Mouse (Mus musculus): Measurements from ENCODE around the gene Dlg4. TPM values are rescaled to one million over a fixed set of nuclear protein-coding genes. Genes with fewer than 3 reads are reported as not detected.
A peak's percentile ranks its signal among the peaks of the same experiment; 100 is the strongest.
"Not testable (repeated sequence)": the region's sequence is repeated elsewhere in the genome, so short reads cannot be mapped to it uniquely, and the experiment has no call there.

The Dlg4 gene
- total and polyA plus RNA-seq, 3 experiments: 6.5 to 24.7 TPM; not detected in 1

DNA sequence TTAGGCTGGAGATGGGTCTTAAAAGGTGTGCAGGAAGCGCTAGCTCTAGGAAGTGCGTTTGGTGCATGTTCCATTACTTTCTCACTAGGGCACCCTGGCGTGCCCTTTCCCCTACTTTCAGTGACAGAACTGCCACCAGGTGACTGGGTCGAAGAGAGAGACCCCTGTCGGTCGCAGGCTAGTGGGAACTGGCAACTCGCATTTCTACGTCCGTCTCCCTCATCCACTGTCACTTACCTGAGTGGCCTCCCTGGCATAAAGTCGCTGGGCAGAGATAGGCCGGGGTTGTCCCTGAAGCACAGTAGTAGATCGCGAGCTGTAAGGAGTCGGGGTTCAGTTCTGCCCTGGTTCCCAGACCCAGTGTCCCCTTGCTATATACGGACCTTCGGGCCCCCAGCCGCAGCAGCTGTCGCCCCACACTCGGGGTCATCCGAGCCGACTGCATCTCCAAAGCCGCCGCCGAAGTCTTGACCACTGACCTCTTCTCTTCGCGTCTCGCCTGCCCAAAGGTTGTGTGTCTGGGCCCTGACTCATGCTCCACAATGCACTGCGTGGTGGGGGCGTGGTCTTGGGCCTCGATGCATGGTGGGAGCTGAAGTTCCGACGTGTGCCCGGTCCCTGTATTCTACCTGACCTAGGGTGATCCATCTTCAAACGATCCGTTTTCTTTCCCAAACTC lies 1.7 kb upstream of the Dlg4 start, which contains the start of gene Acadvl (continued):
- TF ChIP-seq MAX (IDR thresholded peaks at IDR 0.05; ENCODE audit: low read length): peak; percentile 41; the same call in 1 of the 2 replicates
- peak; percentile 85; the same call in 1 of the 2 replicates for TF ChIP-seq MAZ (IDR thresholded peaks at IDR 0.05; ENCODE audit: low read depth, low read length)
- TF ChIP-seq KAT2A (conservative IDR thresholded peaks at IDR 0.05; ENCODE audit: low read depth, low read length): peak; percentile 90
- TF ChIP-seq POLR2AphosphoS2 (IDR thresholded peaks at IDR 0.05; ENCODE audit: low read length): peak; percentile 97

DNA sequence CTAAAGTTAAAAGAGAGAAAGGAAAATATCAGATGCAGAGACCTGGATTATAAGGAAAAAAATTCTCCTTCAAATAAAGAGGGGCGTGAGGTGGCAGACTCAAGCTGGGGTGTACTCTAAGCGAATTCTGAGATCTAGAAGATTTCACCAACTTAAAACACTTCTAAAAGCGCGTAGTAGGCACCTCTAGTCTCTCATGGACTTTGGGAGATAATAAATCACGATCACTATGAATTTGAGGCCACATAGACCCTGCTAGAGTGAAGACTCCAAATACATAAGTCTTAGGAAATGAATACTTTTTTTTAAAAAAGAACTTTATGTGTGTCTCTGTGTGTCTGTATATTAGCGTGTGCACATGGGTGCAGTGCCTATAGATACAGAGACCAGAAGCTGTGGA lies 1.1 kb upstream of the Dlg4 start:
- Histone ChIP-seq H3K9ac (ENCODE audit: control insufficient read depth, low read depth, low read length, poor library complexity, severe bottlenecking) (peak overlapping the region; percentile 38), H3K36me3 (ENCODE audit: control insufficient read depth in 1 of 2, insufficient read depth in 2 of 2, low read length in 2 of 2) (peaks cover 0 to 38% of the 10 kb centered on the region in 2 experiments; a peak in 2 of 4 replicates), H3K4me3 (ENCODE audit: control insufficient read depth in 1 of 2, insufficient read depth in 1 of 2, low read depth in 2 of 2, low read length in 2 of 2) (peak overlapping the region; percentile 82 to 86; a peak in 3 of 4 replicates)

DNA sequence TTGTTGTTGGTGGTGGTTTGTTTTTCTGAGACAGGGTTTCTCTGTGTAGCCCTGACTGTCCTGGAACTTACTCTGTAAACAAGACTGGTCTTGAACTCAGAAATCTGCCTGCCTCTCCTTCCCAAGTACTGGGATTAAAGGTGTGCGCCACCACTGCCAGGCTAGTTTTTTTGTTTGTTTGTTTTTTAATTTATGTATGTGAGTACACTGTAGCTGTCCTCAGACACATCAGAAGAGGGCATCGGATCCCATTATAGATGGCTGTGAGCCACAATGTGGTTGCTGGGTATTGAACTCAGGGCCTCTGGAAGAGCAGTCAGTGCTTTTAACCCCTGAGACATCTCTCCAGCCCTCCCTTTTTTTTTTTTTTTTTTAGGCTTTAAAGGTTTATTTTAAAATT lies 565 bp upstream of the Dlg4 start:
- Histone ChIP-seq H3K36me3 (ENCODE audit: control insufficient read depth in 1 of 2, insufficient read depth in 2 of 2, low read length in 2 of 2) (peaks cover 0 to 40% of the 10 kb centered on the region in 2 experiments; a peak in 2 of 4 replicates), H3K9ac (ENCODE audit: control insufficient read depth, low read depth, low read length, poor library complexity, severe bottlenecking) (peak overlapping the region; percentile 7; the same call in 1 of the 2 replicates), H3K79me2 (ENCODE audit: control insufficient read depth, insufficient read depth, low read length, poor library complexity) (peaks cover 26% of the 10 kb centered on the region), H3K4me1 (ENCODE audit: control insufficient read depth in 1 of 2, insufficient read depth in 2 of 2, low read length in 2 of 2) (peaks cover 6 to 35% of the 10 kb centered on the region in 2 experiments)
- not testable (repeated sequence) for H3K27ac ChIP-seq (ENCODE audit: control insufficient read depth, low read depth, low read length); H3K4me3 ChIP-seq (ENCODE audit: control insufficient read depth in 1 of 2, insufficient read depth in 1 of 2, low read depth in 2 of 2, low read length in 2 of 2); H3K9me3 ChIP-seq (replicated peaks; ENCODE audit: insufficient read depth, low read length); DNase-seq (ENCODE audit: low read depth, low spot score); H3K27me3 ChIP-seq (ENCODE audit: control insufficient read depth in 1 of 2, insufficient read depth in 2 of 2, low read length in 2 of 2)

More for the DNA sequence above, 1.1 kb upstream of the Dlg4 start:
- Histone ChIP-seq H3K27me3 (ENCODE audit: control insufficient read depth in 1 of 2, insufficient read depth in 2 of 2, low read length in 2 of 2) (no peaks in the 10 kb centered on the region), H3K9me3 (replicated peaks; ENCODE audit: insufficient read depth, low read length) (no peaks in the 10 kb centered on the region), H3K79me2 (ENCODE audit: control insufficient read depth, insufficient read depth, low read length, poor library complexity) (peaks cover 26% of the 10 kb centered on the region), H3K4me1 (ENCODE audit: control insufficient read depth in 1 of 2, insufficient read depth in 2 of 2, low read length in 2 of 2) (peaks cover 6 to 35% of the 10 kb centered on the region in 2 experiments), H3K27ac (ENCODE audit: control insufficient read depth, low read depth, low read length) (no peak overlapping the region)
- DNase-seq (ENCODE audit: low read depth, low spot score): peak; percentile 54
- TF ChIP-seq MAZ (IDR thresholded peaks at IDR 0.05; ENCODE audit: low read depth, low read length): no peak
- TF ChIP-seq MAX (IDR thresholded peaks at IDR 0.05; ENCODE audit: low read length): peak; percentile 40; the same call in 1 of the 2 replicates
- no peak for TF ChIP-seq HCFC1 (IDR thresholded peaks at IDR 0.05; ENCODE audit: low read depth, low read length)
- TF ChIP-seq ZKSCAN1 (IDR thresholded peaks at IDR 0.05; ENCODE audit: low read depth, low read length): peak; percentile 97
- TF ChIP-seq ETS1 (IDR thresholded peaks at IDR 0.05; ENCODE audit: low read depth, low read length): no peak
- no peak for TF ChIP-seq NRF1 (IDR thresholded peaks at IDR 0.05; ENCODE audit: insufficient read depth, low read depth, low read length, poor library complexity, severe bottlenecking)

DNA sequence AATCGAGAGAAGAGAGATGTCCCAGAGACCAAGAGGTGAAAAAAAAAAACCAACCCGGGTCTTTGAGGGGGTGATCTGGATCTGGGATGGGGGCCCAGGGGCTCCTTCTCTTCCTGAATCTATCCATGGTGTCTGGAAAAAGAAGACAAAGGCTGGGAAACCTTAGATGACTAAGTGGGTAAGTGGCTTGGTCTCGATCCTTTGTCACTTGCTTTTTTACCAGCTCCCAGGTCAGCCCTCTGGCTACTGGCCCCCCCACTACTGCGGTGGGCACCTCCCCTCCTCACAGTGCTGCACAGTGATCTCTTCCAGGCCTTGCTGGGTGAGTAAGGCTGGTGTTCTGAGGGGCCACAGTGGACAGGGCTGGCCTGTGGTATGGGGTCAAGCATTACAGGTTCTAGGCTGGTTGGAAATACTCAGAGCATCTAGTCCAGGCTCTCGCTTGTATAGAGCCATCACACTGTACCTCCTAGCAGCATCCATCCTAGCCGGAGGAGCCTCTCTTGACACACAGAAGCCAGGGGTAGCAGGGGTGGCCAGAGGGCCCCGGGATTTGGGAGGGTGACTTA lies 541 bp downstream of the Dlg4 start:
- DNase-seq (ENCODE audit: low read depth, low spot score): no peak
- Histone ChIP-seq H3K9me3 (replicated peaks; ENCODE audit: insufficient read depth, low read length) (no peaks in the 10 kb centered on the region), H3K36me3 (ENCODE audit: control insufficient read depth in 1 of 2, insufficient read depth in 2 of 2, low read length in 2 of 2) (peaks cover 0 to 40% of the 10 kb centered on the region in 2 experiments; a peak in 2 of 4 replicates), H3K4me1 (ENCODE audit: control insufficient read depth in 1 of 2, insufficient read depth in 2 of 2, low read length in 2 of 2) (peaks cover 6 to 38% of the 10 kb centered on the region in 2 experiments), H3K4me3 (ENCODE audit: control insufficient read depth in 1 of 2, insufficient read depth in 1 of 2, low read depth in 2 of 2, low read length in 2 of 2) (peak overlapping the region in 1 of 2 experiments; percentile 54; a peak in 2 of 4 replicates), H3K27ac (ENCODE audit: control insufficient read depth, low read depth, low read length) (peak overlapping the region; percentile 48), H3K79me2 (ENCODE audit: control insufficient read depth, insufficient read depth, low read length, poor library complexity) (peaks cover 28% of the 10 kb centered on the region), H3K9ac (ENCODE audit: control insufficient read depth, low read depth, low read length, poor library complexity, severe bottlenecking) (peak overlapping the region; percentile 69), H3K27me3 (ENCODE audit: control insufficient read depth in 1 of 2, insufficient read depth in 2 of 2, low read length in 2 of 2) (no peaks in the 10 kb centered on the region)
- TF ChIP-seq USF2 (IDR thresholded peaks at IDR 0.05; ENCODE audit: borderline replicate concordance in 1 of 2, insufficient read depth in 1 of 2, low read depth in 1 of 2, low read length in 2 of 2): no peak
- TF ChIP-seq NRF1 (IDR thresholded peaks at IDR 0.05; ENCODE audit: insufficient read depth, low read depth, low read length, poor library complexity, severe bottlenecking): no peak
- TF ChIP-seq USF1 (IDR thresholded peaks at IDR 0.05; ENCODE audit: low read depth, low read length): no peak

Measured in MEL (cell line).